Mouse (Mus musculus) WW6 (cell line): ENCODE results near the gene Scfd2.

Source experiments
- DNase-seq: peaks from one replicate; pipeline ENCODE4 v3.0.0-alpha.2; 2013; ENCODE audit warnings: low read depth, low spot score

Gene Scfd2

DNA sequence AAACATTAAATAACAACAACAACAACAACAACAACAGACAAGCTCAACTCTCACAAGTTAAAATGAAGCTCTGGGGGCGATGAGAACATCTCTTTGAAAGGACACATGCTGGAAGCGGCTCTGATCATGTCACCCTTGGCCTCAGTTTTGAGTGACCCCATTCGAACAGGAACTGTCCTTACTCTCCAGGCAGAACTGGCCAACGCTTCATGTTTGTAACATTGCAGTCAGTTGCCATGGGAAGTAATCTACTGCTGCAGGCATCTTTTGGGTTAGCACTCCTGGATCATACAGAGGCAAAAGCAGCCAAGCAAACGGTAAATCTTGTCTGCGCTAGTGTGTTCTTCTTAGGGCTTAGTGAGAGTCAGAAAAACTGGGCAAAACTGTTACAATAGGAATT, 219.7 kb downstream of the Scfd2 start:
- no peak for DNase-seq

DNA sequence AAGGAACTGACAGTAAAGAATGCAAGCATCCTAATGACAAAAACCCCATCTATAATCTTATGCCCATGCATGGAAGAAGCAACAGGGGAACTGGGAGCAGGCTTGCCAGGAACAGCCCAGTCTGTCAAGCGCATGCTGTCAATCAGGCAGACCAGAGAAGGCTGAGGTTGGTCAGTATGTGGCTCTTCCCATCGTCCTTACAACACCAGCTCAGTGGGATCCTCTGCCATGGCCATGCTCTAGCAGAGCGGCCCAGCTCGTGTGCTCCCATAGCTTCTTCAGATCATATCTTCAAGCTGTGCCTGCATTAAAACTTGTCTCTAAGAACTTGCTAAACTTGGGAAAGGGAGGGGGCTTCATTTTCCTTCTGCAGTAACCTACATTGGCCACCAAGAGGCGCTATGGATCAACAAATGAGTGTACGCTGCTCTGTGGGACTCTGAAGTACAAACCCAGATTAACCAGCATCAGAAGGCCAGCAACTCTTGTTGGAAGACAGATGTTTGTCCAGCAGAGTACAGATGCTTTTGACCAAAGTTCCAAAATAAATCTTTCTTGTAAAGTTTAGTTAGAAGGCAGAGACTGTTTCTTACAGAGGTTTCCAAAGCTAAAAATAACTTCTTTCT, 220.2 kb downstream of the Scfd2 start:
- peak; percentile 26 for DNase-seq

DNA sequence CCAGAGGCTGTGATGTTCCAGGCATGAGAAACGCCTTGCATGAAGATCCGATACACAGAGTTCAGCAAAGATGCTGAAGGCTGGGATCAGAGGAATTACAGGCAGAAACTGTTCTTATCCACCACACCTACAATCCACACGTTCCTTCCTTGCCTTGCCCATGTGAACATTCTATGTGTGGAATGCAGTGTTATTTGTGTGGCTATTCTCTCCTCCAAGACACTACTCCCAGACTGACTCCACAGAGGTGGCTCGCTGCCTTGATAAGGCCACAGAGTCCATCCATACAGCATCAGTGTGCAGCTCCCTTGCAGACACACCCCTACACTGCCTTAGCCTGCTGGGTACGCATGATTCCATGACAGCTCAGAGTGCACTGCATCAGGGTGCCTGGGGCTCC, 221.5 kb downstream of the Scfd2 start:
- DNase-seq = no peak

DNA sequence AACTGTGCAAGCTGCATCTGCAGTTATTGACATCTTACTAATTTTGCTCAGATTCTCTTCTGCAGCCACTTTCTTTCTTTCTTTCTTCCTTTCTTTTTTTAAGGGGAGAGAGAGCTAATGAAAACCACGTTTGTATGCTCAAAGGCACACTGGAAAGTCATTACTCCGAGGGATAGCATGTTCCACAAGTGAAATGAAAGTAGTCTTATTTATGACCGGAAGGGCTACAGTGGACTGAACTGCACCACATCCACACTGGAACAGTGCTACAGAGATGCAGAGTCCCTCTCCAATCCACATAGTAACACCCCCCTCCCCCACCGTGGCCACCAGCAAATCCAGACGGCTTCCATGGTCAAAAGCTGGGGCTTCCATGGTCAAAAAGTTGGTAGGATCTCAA, 224.3 kb downstream of the Scfd2 start:
- no peak for DNase-seq

DNA sequence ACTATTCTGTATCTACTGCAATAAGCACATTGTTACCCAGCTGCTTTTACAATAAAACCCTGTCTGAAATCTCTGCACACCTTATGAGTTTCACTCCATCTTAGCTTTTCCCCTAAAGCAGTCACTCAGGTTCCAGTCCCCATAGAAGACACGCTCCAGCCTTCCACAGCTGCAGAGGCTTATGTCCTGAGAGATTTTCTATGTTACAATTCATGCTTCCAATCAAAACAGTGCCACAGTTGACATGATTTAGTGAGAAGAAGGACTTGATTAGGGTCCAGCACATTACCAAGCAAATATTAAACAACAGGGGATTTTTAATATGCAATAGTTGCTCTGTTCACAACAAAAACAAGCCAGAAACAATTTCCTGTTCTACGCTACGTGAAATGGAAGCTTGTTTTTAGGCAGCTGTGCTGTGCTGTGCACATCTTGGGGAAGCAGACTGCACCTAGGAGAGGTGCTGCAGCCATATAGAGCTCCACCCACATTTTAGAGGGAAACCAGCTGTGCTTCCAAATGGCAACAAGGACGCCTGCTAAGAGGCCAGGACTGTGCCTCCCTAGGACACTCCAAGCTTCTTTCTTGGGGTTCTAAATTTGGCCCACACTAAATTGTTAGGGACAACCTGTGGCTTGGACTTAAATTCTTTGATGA, 225.9 kb downstream of the Scfd2 start:
- DNase-seq = no peak

DNA sequence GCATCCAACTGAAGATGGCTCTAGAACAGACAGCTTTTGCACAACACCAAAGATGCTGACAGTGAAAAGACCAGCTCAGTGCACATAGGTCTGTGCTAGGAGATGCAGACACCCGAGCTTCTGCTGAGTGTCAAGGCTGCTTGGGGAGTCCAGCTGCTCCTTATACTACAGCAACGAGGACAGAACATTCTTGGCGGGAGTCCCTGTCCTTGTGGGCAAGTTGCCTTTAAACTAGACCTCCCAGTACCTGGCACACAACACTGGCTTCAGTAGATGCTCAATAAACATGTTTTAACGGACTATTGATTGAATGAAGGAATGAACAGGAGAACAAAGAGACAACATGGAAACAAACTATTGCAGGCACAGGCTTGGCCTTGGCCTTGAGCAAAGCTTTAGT, 226.8 kb downstream of the Scfd2 start:
- no peak for DNase-seq

DNA sequence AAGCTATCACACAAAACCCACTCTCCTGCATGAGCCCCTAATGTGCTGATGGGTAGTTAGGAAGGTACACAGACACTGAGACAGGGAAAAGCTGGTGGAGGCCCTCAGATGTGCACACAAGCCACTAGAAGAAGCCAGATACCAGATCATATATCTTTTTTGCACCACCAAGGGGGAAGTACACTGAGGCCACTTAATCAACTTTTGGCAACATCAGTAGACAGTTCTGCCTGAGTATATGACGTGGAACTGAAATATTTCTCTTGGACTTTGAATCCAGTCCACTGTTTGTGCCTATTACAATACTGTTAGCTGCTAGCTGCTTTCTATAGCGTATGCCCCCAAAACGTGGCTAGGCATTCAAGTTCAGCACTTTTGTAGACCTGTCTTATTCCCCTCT, 229.2 kb downstream of the Scfd2 start:
- DNase-seq = no peak

DNA sequence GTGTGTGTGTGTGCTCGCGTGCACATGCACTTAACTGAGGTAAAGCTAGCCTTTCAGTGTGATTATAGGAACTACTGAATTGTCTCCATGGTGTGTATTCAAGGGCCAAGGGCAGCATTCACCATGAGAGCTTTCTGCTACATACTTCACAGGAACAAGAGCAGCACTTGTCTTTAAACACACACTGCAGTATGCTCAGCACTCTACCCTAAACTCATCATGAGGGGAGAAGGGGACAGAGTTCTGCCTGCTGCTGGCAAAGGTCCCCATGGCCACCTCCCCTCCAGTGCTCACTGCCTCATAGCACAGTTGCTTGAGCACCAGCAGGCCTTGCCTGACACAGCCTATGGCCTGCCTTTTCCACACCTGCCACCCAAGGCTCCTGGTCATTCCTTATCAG, 230.1 kb downstream of the Scfd2 start:
- DNase-seq = no peak

DNA sequence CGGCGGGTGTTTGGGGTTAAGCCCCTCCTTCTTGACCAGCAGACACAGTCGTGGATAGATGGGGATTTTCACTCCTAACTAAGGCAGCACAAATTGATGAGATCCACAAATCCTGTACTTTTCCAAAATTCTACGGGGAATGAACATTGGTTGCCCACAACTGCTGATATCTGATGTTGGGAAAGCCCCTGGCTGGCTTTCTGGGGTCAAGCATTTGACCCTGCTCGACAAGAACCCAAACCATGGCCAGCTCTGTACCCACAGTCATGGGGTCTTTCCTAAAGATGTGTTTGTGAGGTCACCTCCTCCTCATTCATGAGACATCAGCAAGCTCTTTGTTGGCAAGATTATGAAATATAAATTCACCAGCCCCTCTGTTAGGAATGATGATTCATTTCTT, 230.6 kb downstream of the Scfd2 start:
- no peak for DNase-seq

DNA sequence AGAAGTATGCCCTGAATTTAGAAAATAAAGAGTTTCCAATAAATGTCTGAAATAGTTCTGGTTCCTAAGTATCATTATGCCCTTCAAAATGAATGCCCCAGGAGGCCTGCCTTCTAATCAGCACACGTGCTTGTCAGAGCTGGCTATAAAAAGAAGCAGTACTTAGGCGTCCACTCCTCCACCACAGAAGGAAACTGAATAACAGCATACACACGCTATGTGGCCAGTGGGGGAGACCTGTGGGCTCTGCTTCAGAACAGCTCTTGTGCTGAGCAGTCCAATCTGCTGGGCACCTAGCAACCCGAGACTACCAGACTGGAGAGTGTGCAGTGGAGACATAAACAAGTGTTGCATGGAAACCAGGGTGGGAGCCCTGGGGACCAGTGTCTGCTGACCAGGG, 231.4 kb downstream of the Scfd2 start:
- no peak for DNase-seq

DNA sequence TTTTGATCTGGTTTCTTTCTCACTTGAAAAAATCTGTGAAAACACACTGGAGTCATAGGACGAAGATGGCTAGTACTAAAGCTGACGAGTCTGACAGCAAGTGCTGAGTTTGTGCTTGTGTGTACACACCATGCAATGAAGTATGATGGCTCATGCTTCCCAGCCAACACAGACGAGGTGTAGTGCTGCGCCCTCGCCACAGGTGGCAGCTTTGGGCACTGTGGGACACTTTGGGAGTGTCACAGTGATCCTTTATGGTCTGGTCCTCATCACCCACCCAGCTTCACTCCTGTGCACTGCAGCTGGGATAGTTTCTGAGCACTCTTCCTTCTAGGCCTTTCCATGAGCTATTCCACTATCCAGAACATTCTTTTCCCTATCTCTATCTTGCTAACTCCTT, 234.4 kb downstream of the Scfd2 start:
- DNase-seq = no peak

DNA sequence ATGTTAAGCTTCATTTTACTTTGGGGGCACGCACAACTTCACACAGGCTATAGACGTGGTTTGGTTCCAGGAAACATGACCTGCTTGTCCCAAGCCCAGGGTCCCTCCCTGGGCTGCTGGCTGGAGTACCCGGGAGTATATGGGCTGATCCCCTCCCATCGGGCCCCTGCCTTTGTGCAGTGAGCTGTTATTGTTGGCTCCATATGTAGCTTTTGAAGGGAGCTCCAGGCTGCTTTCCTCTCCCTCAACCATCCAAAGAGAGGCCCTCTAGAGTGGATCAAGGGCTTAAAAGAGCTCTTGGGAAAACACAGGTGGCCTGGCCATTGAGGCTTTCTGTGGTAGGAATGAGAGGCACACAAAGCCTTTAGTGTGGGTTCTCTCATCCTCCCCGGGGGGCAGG, 235.5 kb downstream of the Scfd2 start:
- DNase-seq = no peak

DNA sequence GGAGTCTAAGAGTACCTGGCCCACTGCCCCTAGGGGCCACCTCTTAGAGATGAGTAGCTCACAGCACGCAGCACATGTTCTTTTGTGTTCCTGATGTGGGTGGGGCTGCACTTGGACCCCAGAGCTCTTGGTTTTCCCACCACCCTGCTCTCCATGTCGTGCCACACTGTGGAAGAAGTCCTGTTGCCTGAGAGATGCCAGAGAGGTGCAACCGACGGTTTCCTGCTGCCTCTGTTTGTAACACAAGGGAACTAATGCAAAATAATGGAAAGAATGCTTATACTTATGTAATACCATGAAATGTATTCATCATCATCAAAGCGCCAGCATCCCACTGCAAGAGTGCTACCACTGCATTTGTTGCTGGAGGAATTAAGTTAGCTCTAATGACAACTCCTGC, 238.0 kb downstream of the Scfd2 start:
- no peak for DNase-seq

DNA sequence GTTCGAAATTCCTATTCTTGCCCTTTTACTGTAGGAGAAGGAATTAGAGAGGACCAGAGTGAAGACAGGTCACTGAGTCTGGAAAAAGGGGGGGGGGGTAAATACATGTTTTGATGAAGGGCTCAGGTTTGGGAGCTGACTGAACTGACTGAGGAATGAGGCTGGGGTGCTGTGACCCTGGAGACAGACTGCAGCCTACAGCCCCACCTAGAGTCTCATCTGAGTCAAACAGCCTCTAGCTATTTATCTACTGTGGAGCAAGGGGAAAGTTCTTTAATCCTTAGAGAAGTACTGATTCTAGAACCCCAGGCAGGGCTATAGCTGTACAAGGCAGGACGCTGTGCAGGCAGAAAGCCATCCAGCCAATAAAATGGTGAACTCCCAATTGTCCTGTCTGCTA, 239.5 kb downstream of the Scfd2 start:
- DNase-seq = no peak

DNA sequence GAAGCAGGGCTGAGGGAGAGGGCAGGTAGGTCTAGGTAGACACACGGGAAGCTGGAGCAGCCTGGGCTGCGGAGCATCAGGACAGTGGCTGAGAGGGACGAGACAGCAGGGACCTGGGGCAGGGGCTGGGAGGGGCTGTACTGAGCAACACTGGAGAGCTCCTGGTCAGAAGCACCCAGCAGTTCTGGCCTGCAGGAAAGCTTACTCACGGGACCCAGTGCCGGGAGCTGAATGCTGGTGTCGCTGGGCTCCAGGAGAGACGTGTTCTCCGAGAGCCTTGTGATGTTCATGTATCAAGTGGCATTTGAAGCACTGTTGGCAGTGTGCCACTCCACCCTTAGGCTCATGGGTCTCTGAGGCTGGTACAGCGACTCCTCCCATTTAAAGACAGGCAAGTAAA, 240.0 kb downstream of the Scfd2 start:
- no peak for DNase-seq

DNA sequence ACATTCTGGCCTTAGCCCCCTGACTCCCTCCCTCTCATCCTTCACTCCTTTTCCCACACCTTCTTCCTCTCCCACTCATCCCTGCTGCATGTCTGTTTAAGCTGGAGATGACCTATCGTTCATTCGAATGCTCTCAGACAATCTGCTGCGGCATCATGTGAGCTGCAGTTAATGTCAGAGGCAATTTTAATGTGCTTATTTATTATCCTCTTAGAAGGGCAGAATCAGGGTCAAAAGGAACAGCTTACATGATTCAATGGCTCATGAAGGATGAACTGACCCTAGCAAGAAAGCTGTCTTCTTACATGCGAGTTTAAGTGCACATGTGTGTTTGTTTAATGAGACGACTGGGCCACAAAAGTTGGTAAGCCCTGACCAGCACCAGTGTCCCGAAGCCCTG, 241.6 kb downstream of the Scfd2 start:
- DNase-seq = no peak

DNA sequence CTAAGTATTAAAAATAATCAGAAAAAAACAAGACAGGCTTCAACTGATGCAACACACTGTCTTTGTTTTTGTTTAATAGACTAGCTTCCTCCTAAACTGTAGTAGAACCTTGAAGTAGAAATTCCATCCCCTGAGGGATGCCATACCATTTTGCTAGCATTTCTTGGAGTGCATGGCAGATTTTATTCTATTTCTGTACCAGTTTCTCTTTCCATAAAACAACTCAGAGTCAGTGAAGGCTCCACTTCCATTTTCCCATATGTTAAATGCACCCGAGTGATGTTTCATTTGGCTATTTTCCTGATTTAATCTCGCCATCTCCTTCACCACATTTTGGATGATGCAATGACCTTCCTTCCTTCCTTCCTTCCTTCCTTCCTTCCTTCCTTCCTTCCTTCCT, 243.4 kb downstream of the Scfd2 start:
- no peak for DNase-seq

DNA sequence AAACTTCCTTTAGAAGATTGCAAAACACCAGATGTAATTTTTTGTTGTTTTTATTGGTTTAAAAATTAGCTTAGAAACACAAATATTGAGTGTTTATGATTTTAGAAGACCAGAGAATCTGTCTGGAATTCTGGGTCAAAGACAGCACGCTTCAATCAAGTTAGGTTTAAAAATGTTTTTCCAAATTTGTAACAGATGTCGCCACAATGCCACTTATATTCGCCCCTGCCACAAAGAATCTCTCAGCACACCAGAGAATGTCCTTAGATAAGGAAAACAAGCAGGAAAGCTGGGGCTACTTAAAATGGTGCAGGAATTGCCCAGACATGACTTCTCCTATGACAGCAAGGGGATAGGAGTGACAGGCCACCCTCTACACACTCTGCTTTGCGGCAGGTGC, 245.3 kb downstream of the Scfd2 start:
- no peak for DNase-seq

DNA sequence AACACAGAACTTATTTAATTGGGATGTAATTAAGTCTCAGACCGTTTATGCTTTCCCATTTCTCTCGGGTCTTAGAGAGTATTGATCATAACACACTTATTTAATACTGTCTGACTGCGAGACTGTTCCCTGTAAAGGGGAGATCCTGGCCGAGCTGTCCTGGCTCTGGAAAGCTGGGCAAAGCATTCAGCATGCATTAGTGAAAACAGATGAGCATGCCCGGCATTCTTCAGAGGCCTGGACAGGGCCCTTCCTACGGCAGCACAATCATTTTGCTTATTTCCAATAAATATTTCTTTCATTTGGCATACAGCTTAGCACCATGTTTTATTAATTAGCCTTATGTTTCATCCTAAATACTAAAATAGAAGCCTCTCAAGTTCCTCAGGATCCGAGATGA, 245.8 kb downstream of the Scfd2 start:
- no peak for DNase-seq

DNA sequence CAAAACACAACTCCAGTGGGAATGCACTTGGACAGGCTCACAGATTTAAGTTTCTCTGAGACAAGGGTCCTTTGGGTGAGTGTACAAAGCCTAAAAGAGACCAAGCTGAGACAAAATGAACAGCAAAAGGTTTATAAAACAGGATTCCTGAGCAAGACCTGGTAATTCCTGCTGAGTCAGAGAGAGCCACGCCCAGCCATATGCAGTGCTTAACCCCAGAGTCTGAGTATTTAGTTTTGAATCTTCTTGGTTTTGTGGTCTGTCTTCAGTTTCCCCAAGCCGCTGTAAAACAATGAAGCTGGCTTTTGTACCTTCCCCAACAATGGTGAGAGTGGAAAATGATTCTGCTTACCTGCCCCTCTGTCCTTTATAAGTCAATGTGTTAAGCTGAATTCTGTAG, 246.3 kb downstream of the Scfd2 start:
- DNase-seq = no peak

DNA sequence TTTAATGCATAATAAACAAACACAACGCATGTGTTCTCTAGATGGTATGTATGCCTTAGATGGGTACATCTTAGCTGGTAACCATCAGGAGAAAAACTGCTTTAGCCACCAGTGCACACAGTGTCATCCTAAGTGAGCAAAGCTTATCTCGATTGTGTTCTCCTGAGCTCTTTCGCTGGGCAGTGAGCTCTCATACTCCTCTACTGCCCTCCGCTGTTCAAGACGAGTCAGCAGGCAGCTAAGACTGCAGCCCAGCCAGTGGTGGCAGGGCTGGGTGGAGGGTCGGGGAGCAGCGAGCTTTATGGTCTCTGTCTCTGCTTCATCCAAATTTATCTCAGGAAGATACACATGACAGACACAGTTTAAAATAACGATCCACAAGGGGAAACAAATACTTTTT, 248.0 kb downstream of the Scfd2 start:
- no peak for DNase-seq

DNA sequence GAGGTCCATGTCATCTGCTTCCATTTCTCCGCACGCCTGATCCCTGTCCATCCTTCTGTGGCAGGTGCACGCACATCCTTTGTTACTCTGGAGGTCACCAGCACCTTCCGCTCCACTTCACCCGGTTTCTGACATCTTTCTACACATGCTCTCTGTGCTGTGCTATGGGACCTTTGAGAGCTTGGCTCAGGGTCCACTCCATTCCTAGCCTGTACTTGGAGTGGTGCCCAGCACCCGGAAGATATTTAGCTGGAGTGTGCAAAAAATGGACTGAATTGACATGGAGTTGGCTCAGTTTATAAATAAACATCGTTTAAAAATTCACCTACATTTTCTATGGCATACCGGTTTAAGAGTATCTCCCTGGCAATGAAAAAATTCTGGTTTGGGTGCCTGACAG, 250.1 kb downstream of the Scfd2 start:
- DNase-seq = no peak

DNA sequence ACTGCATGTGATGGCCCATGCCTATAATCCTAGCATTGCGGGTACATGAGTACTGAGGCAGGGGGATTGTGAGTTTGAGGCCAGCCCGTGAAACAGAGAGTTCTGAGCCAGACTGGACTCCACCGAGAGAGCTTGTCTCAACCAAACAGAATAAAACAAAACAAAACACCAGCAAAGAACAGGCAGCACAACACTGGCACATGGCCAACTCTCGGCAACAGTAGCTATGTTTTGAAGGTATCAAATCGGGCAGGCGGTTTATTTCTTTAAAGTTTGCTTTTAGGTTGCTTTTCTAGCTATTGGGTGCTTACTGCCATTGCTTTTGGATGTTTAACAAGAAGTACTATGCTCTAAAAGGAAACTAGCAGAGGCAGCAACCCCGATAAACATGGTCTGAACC, 251.9 kb downstream of the Scfd2 start:
- DNase-seq = no peak

DNA sequence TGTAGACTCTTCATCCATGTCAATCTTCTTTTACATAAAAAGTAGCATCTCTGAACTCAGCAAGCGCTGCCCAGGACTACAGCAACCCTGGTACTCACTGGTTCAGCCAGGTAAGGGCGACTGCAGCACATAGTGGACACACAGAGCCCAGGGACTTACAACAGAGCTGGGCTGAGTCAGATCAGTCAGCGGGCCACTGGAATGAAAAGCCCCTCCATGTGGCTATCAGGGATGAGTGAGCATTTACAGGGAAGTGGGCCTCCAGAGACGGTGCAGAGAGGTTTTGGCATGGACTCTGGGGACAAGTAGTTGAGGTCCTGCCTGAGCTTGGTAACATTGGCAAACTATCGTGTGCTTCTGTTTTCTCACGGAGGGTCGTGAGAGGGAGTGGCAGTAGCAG, 253.1 kb downstream of the Scfd2 start:
- DNase-seq = no peak
